18 mouse cellular contexts compared by ENCODE assay signal in genomic region chr6:81738466-81738865, GRCm38 (mm10).
DNase-seq lines count a peak whose midpoint lies in the region; ATAC-seq and TF ChIP-seq lines count a peak whose summit lies in the region.
"Had no signal": no experiment of that assay in that cellular context is flagged by ENCODE, and none has a peak within 500 bp of the region (broad histone marks: within the 10 kb centered on the region; RNA-seq: fewer than 3 reads in every experiment).

No protein-coding gene starts in this region.

- TF ChIP-seq CTCF in brain, embryonic 14.5 days (IDR thresholded peaks at IDR 0.05; ENCODE audit: borderline replicate concordance, extremely low read depth, insufficient read depth, insufficient read length): no peak

- no peaks in the 10 kb centered on the region for H3K9me3 ChIP-seq in forebrain, embryonic 14.5 days (replicated peaks; ENCODE audit: control insufficient read depth, low read length)
- no peaks in the 10 kb centered on the region for H3K9me3 ChIP-seq in forebrain, embryonic 12.5 days
- H3K9me3 ChIP-seq in limb, embryonic 10.5 days (replicated peaks): no peaks in the 10 kb centered on the region
- H3K9me3 ChIP-seq: embryonic facial prominence, embryonic 10.5 days; heart, embryonic 15.5 days; hindbrain, embryonic 12.5 days; limb, embryonic 13.5 days; midbrain, embryonic 15.5 days had no signal

- TF ChIP-seq POLR2A in brain, embryonic 14.5 days (IDR thresholded peaks at IDR 0.05; ENCODE audit: borderline replicate concordance, extremely low read depth, insufficient read depth, insufficient read length, poor library complexity, severe bottlenecking): no peak

- WGBS in forebrain, embryonic 14.5 days: 88% methylated on average over 5 of the region's 5 CpGs
- WGBS in forebrain, embryonic 12.5 days: 91% methylated on average over 5 of the region's 5 CpGs
- 91% methylated on average over 5 of the region's 5 CpGs for WGBS in limb, embryonic 10.5 days

- DNase-seq in forebrain, embryonic 14.5 days (ENCODE audit: low spot score): peak; percentile 14
- peak; percentile 24 for DNase-seq in brain, embryonic 14.5 days (ENCODE audit: low read depth)
- DNase-seq in layer of hippocampus, adult 8-10 months (ENCODE audit: low spot score in 2 of 2): peak; percentile 50 to 60
- peak; percentile 14 for DNase-seq in right cerebral cortex, postnatal 14 days
- no peak for DNase-seq in c-Kit-positive CD71-positive TER-119-positive erythroid progenitor cells, embryonic 14.5 days (ENCODE audit: low spot score)
- DNase-seq in ovary, postnatal 36 days (ENCODE audit: low spot score): no peak
- no peak for DNase-seq in limb, embryonic 10.5 days (ENCODE audit: low spot score)
- DNase-seq: cerebellum, adult 11-12 months; heart, adult 11 months; thymus, postnatal 36 days had no signal

- no peak for ATAC-seq in forebrain, embryonic 14.5 days
- no peak for ATAC-seq in forebrain, embryonic 12.5 days (ENCODE audit: low FRiP score)
- ATAC-seq: intestine, embryonic 16.5 days; midbrain, embryonic 15.5 days had no signal

- no peak overlapping the region for H3K4me2 ChIP-seq in forebrain, embryonic 14.5 days (ENCODE audit: low read length)
- H3K4me2 ChIP-seq in forebrain, embryonic 12.5 days: no peak overlapping the region
- H3K4me2 ChIP-seq: heart, embryonic 15.5 days; hindbrain, embryonic 12.5 days; limb, embryonic 13.5 days; midbrain, embryonic 15.5 days had no signal

- no peaks in the 10 kb centered on the region for H3K4me1 ChIP-seq in forebrain, embryonic 14.5 days (ENCODE audit: control insufficient read depth, insufficient read depth, low read length)
- no peaks in the 10 kb centered on the region for H3K4me1 ChIP-seq in forebrain, embryonic 12.5 days
- H3K4me1 ChIP-seq in limb, embryonic 10.5 days: no peaks in the 10 kb centered on the region
- H3K4me1 ChIP-seq: embryonic facial prominence, embryonic 10.5 days; heart, embryonic 15.5 days; hindbrain, embryonic 12.5 days; limb, embryonic 13.5 days; midbrain, embryonic 15.5 days had no signal

- H3K36me3 ChIP-seq in forebrain, embryonic 14.5 days (ENCODE audit: control insufficient read depth, insufficient read depth, low read length): no peaks in the 10 kb centered on the region
- no peaks in the 10 kb centered on the region for H3K36me3 ChIP-seq in forebrain, embryonic 12.5 days (replicated peaks)
- no peaks in the 10 kb centered on the region for H3K36me3 ChIP-seq in limb, embryonic 10.5 days
- H3K36me3 ChIP-seq: embryonic facial prominence, embryonic 10.5 days; heart, embryonic 15.5 days; hindbrain, embryonic 12.5 days; limb, embryonic 13.5 days; midbrain, embryonic 15.5 days had no signal

- H3K27ac ChIP-seq in forebrain, embryonic 14.5 days (ENCODE audit: low read depth, low read length): no peak overlapping the region
- no peak overlapping the region for H3K27ac ChIP-seq in forebrain, embryonic 12.5 days
- H3K27ac ChIP-seq in limb, embryonic 10.5 days: no peak overlapping the region
- H3K27ac ChIP-seq: embryonic facial prominence, embryonic 10.5 days; heart, embryonic 15.5 days; hindbrain, embryonic 12.5 days; limb, embryonic 13.5 days; liver, embryonic 14.5 days; midbrain, embryonic 15.5 days had no signal

- no peak overlapping the region for H3K4me3 ChIP-seq in forebrain, embryonic 14.5 days (ENCODE audit: low read depth, low read length)
- no peak overlapping the region for H3K4me3 ChIP-seq in forebrain, embryonic 12.5 days (replicated peaks)
- H3K4me3 ChIP-seq in limb, embryonic 10.5 days: no peak overlapping the region
- H3K4me3 ChIP-seq: embryonic facial prominence, embryonic 10.5 days; heart, embryonic 15.5 days; hindbrain, embryonic 12.5 days; limb, embryonic 13.5 days; midbrain, embryonic 15.5 days had no signal

- H3K27me3 ChIP-seq in forebrain, embryonic 14.5 days (replicated peaks; ENCODE audit: control insufficient read depth, insufficient read depth, low read length): no peaks in the 10 kb centered on the region
- H3K27me3 ChIP-seq in forebrain, embryonic 12.5 days: no peaks in the 10 kb centered on the region
- no peaks in the 10 kb centered on the region for H3K27me3 ChIP-seq in limb, embryonic 10.5 days (ENCODE audit: low read depth, poor library complexity, severe bottlenecking)
- H3K27me3 ChIP-seq: heart, embryonic 15.5 days; hindbrain, embryonic 12.5 days; limb, embryonic 13.5 days; midbrain, embryonic 15.5 days had no signal

- no peak overlapping the region for H3K9ac ChIP-seq in forebrain, embryonic 14.5 days (ENCODE audit: low read length)
- H3K9ac ChIP-seq in forebrain, embryonic 12.5 days: no peak overlapping the region
- H3K9ac ChIP-seq: heart, embryonic 15.5 days; hindbrain, embryonic 12.5 days; limb, embryonic 13.5 days; liver, embryonic 14.5 days; midbrain, embryonic 15.5 days had no signal

Comparison
In these comparisons a context has a peak if more than half of its experiments do, and no peak if none do; other contexts are left out.
1. DNase-seq: peak in forebrain, embryonic 14.5 days (single experiment), brain, embryonic 14.5 days (single experiment), layer of hippocampus, adult 8-10 months (2 of 2) and right cerebral cortex, postnatal 14 days (single experiment); none in c-Kit-positive CD71-positive TER-119-positive erythroid progenitor cells, embryonic 14.5 days (single experiment), ovary, postnatal 36 days (single experiment) and limb, embryonic 10.5 days (single experiment).